Mouse (Mus musculus) CH12.LX (cell line): ENCODE results near the gene Kdelr2.

Experiments used
- CHD1 ChIP-seq: IDR thresholded peaks from 2 replicates; pipeline ENCODE4 v1.6.1; 2012; ENCODE audit warnings: low read depth, low read length, improper control_type of control experiment, inconsistent platforms
- CHD2 ChIP-seq: IDR thresholded peaks from 2 replicates; pipeline ENCODE4 v1.6.1; 2011; ENCODE audit warnings: low read length, improper control_type of control experiment
- CTCF ChIP-seq, 2 experiments: IDR thresholded peaks in 1 of 2; conservative IDR thresholded peaks in 1 of 2; 2 replicates each; pipeline ENCODE4 v1.5.1; 2011 to 2012; ENCODE audit warnings: low read depth in 2 of 2, low read length in 2 of 2, improper control_type of control experiment in 1 of 2, inconsistent platforms in 1 of 2, mild to moderate bottlenecking in 1 of 2, moderate library complexity in 1 of 2
- EP300 ChIP-seq: IDR thresholded peaks from 2 replicates; pipeline ENCODE4 v1.6.1; 2011; ENCODE audit warnings: low read length, improper control_type of control experiment
- JUND ChIP-seq: conservative IDR thresholded peaks from 2 replicates; pipeline ENCODE4 v1.6.1; 2011; ENCODE audit warnings: low read depth, low read length, improper control_type of control experiment
- KAT2A ChIP-seq: IDR thresholded peaks from 2 replicates; pipeline ENCODE4 v1.6.1; 2012; ENCODE audit warnings: low read length, improper control_type of control experiment, inconsistent platforms; ENCODE audit not compliant: insufficient replicate concordance
- MAX ChIP-seq: IDR thresholded peaks from 2 replicates; pipeline ENCODE4 v1.6.1; 2011; ENCODE audit warnings: low read length, improper control_type of control experiment
- MYC ChIP-seq: IDR thresholded peaks from 2 replicates; pipeline ENCODE4 v1.6.1; 2011; ENCODE audit warnings: low read depth, mild to moderate bottlenecking, improper control_type of control experiment, low read length
- NRF1 ChIP-seq: IDR thresholded peaks from 2 replicates; pipeline ENCODE4 v1.6.1; 2014; ENCODE audit warnings: low read depth, mild to moderate bottlenecking, inconsistent platforms, low read length, improper control_type of control experiment, moderate library complexity
- PAX5 ChIP-seq: IDR thresholded peaks from 2 replicates; pipeline ENCODE4 v1.6.1; 2012; ENCODE audit warnings: low read length, inconsistent platforms, mixed read lengths
- POLR2A ChIP-seq: IDR thresholded peaks from 2 replicates; pipeline ENCODE4 v1.6.1; 2011; ENCODE audit warnings: low read depth, mild to moderate bottlenecking, improper control_type of control experiment, low read length
- ZKSCAN1 ChIP-seq: IDR thresholded peaks from 2 replicates; pipeline ENCODE4 v1.6.1; 2012; ENCODE audit warnings: low read depth, inconsistent platforms, low read length, improper control_type of control experiment, borderline replicate concordance
- ZNF384 ChIP-seq: IDR thresholded peaks from 2 replicates; pipeline ENCODE4 v1.6.1; 2012; ENCODE audit warnings: low read depth, low read length, improper control_type of control experiment, inconsistent platforms

DNA sequence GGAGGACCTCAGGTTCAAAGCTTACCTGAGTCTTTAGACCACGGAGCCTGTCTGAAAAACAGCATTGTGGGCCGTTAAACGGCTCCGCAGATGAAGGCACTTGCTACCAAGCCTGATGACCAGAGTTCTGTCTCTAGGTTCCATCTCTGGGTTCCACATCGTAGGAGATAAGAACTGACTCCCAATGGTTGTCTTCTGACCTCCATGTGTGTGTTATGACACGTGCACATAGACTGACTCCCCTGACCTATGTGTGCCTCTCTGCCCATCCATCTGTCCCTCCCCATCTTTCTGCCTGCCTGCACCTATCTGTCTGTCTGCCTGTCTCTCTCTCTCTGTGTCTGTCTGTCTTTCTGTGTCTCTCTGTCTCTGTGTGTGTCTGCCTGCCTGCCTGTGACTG lies 64.3 kb downstream of the Kdelr2 start:
- no peak for TF ChIP-seq CTCF (conservative IDR thresholded peaks at IDR 0.05 in 1 of 2, IDR thresholded peaks at IDR 0.05 in 1 of 2; ENCODE audit: low read depth in 2 of 2, low read length in 2 of 2)
- no peak for TF ChIP-seq POLR2A
- TF ChIP-seq CHD2, result no peak
- TF ChIP-seq PAX5, result no peak
- no peak for TF ChIP-seq JUND
- TF ChIP-seq KAT2A, result no peak
- no peak for TF ChIP-seq EP300
- no peak for TF ChIP-seq ZNF384
- TF ChIP-seq MYC, result no peak
- no peak for TF ChIP-seq CHD1
- no peak for TF ChIP-seq NRF1
- TF ChIP-seq ZKSCAN1, result no peak
- no peak for TF ChIP-seq MAX
